Mouse (Mus musculus): Measurements from ENCODE around the gene Sox5.

- TF ChIP-seq CTCF (IDR thresholded peaks at IDR 0.05; ENCODE audit: extremely low read depth, insufficient read length, insufficient replicate concordance, low read depth, low read length) = no peak
- TF ChIP-seq POLR2A (IDR thresholded peaks at IDR 0.05; ENCODE audit: low read depth, low read length) = no peak
Observed at GRCm38 (mm10) chr6:144319717-144320116, 462.1 kb downstream of the Sox5 start.

Measured in small intestine, adult 2 months (tissue).